Mouse (Mus musculus) gastrocnemius, postnatal 4 days (tissue): ENCODE measurements at regions not wholly inside any gene's neighbourhood (a gene's known extent, or its start where the extent isn't known, plus 50 kb on each side); places are given as distances from the start of the nearest gene placed in this dataset.
A peak's percentile ranks its signal among the peaks of the same experiment; 100 is the strongest.

ENCODE experiments used
- DNase-seq, 2 experiments: peaks; one replicate each; pipeline ENCODE4 v3.0.0; 2021 to 2022; ENCODE audit warnings: low spot score in 2 of 2, mixed read lengths in 2 of 2

- no peak for DNase-seq
These were observed 294.3 kb downstream of the Etv1 start for GRCm38 (mm10) chr12:39073289-39074022.

- DNase-seq = no peak
These were observed 307.1 kb downstream of the Etv1 start for GRCm38 (mm10) chr12:39086285-39086684.

GRCm38 (mm10) chr12:39094638-39095230 is 315.6 kb downstream of the Etv1 start:
- DNase-seq = no peak

GRCm38 (mm10) chr12:39123391-39124095 is 344.4 kb downstream of the Etv1 start:
- no peak for DNase-seq

- DNase-seq = no peak
These were observed 375.5 kb downstream of the Etv1 start for GRCm38 (mm10) chr12:39154689-39155088.

GRCm38 (mm10) chr12:39176958-39177357 is 397.8 kb downstream of the Etv1 start:
- DNase-seq = no peak

GRCm38 (mm10) chr12:39224073-39224472 is 444.9 kb downstream of the Etv1 start:
- DNase-seq = no peak

GRCm38 (mm10) chr12:39256605-39257004 is 477.4 kb downstream of the Etv1 start:
- no peak for DNase-seq

- no peak for DNase-seq
These were observed 478.4 kb downstream of the Etv1 start for GRCm38 (mm10) chr12:39257571-39257970.

- no peak for DNase-seq
These were observed 510.5 kb downstream of the Etv1 start for GRCm38 (mm10) chr12:39289676-39290075.

- no peak for DNase-seq
These were observed 522.4 kb downstream of the Etv1 start for GRCm38 (mm10) chr12:39301351-39302212.

- no peak for DNase-seq
These were observed 523.0 kb downstream of the Etv1 start for GRCm38 (mm10) chr12:39302213-39302591.

- DNase-seq = no peak
These were observed 528.6 kb downstream of the Etv1 start for GRCm38 (mm10) chr12:39307746-39308145.

- no peak for DNase-seq
These were observed 530.7 kb downstream of the Etv1 start for GRCm38 (mm10) chr12:39309905-39310304.

- peak in 1 of 2 experiments; percentile 30 for DNase-seq
These were observed 538.0 kb downstream of the Etv1 start for GRCm38 (mm10) chr12:39317229-39317628.

- DNase-seq = no peak
These were observed 542.3 kb downstream of the Etv1 start for GRCm38 (mm10) chr12:39321453-39321852.

GRCm38 (mm10) chr12:39326157-39326556 is 547.0 kb downstream of the Etv1 start:
- DNase-seq = no peak

GRCm38 (mm10) chr12:39326668-39327299 is 547.6 kb downstream of the Etv1 start:
- no peak for DNase-seq

GRCm38 (mm10) chr12:39328377-39328776 is 549.2 kb downstream of the Etv1 start:
- DNase-seq = no peak

- no peak for DNase-seq
These were observed 559.9 kb downstream of the Etv1 start for GRCm38 (mm10) chr12:39339101-39339538.

- no peak for DNase-seq
These were observed 562.6 kb downstream of the Etv1 start for GRCm38 (mm10) chr12:39341751-39342271.
